Mouse (Mus musculus) kidney, postnatal 0 days (tissue): ENCODE measurements at regions not wholly inside any gene's neighbourhood (a gene's known extent, or its start where the extent isn't known, plus 50 kb on each side); places are given as distances from the start of the nearest gene placed in this dataset.

Experiments
- ATAC-seq: fragments of 200-750 bp; cut with Nextera tagmentation; replicated peaks from 2 replicates; pipeline ENCODE4 v1.8.0; 2017; ENCODE audit warnings: low read depth, moderate number of reproducible peaks, moderate TSS enrichment, moderate library complexity; ENCODE audit not compliant: low FRiP score
- DNase-seq: peaks from one replicate; pipeline ENCODE4 v3.0.0-alpha.2; 2016; ENCODE audit warnings: low spot score
- H3K27ac ChIP-seq: fragments of 300-500 bp; sonication (generic); 2 replicates; pipeline ENCODE4 v1.5.1; 2014; ENCODE audit warnings: mild to moderate bottlenecking
- H3K27me3 ChIP-seq: fragments of 300-500 bp; sonication (generic); 2 replicates; pipeline ENCODE4 v1.6.1; 2014; ENCODE audit warnings: low read length, mixed read lengths; ENCODE audit not compliant: insufficient read depth
- H3K36me3 ChIP-seq: fragments of 300-500 bp; sonication (generic); 2 replicates; pipeline ENCODE4 v1.6.1; 2014; ENCODE audit warnings: low read length, mixed read lengths; ENCODE audit not compliant: insufficient read depth
- H3K4me1 ChIP-seq: fragments of 300-500 bp; sonication (generic); replicated peaks from 2 replicates; pipeline ENCODE4 v1.6.1; 2014; ENCODE audit warnings: antibody characterized with exemption, low read length, mixed read lengths; ENCODE audit not compliant: insufficient read depth
- H3K4me2 ChIP-seq: fragments of 300-500 bp; sonication (generic); 2 replicates; pipeline ENCODE4 v1.6.1; 2014; ENCODE audit warnings: mild to moderate bottlenecking, low read length, moderate library complexity, mixed read lengths
- H3K4me3 ChIP-seq: fragments of 300-500 bp; sonication (generic); replicated peaks from 2 replicates; pipeline ENCODE4 v1.5.1; 2014; ENCODE audit warnings: low read depth, low read length
- H3K9ac ChIP-seq: fragments of 300-500 bp; sonication (generic); 2 replicates; pipeline ENCODE4 v1.6.1; 2014; ENCODE audit warnings: low read depth, low read length
- H3K9me3 ChIP-seq: fragments of 300-500 bp; sonication (generic); replicated peaks from 2 replicates; pipeline ENCODE4 v1.6.1; 2016; ENCODE audit warnings: low read length, inconsistent platforms, mixed read lengths
- CTCF ChIP-seq: IDR thresholded peaks from 2 replicates; pipeline ENCODE4 v1.5.1; 2016; ENCODE audit warnings: antibody characterized with exemption, low read depth, mild to moderate bottlenecking, moderate library complexity
- WGBS: fragments of 180-500 bp; shearing (Covaris S2); extraction: QIAGEN DNeasy Blood & Tissue Kit; methylation state at CpG from one replicate; pipeline ENCODE4 v1.1.7; 2014; 5-methylcytosine and 5-hydroxymethylcytosine counted together

- no peak overlapping the region for H3K4me2 ChIP-seq
- no peaks in the 10 kb centered on the region for H3K9me3 ChIP-seq
- no peak for DNase-seq
- no peak for ATAC-seq
- no peak overlapping the region for H3K4me3 ChIP-seq
- H3K27me3 ChIP-seq: no peaks in the 10 kb centered on the region
- no peak for TF ChIP-seq CTCF
- H3K36me3 ChIP-seq: no peaks in the 10 kb centered on the region
- H3K27ac ChIP-seq: no peak overlapping the region
- H3K4me1 ChIP-seq: no peaks in the 10 kb centered on the region
- WGBS: 87% methylated on average over 13 of the region's 13 CpGs
- H3K9ac ChIP-seq: no peak overlapping the region
Measured at GRCm38 (mm10) chr3:39712795-39713709, 818.0 kb upstream of the Intu start.

GRCm38 (mm10) chr3:39714056-39714592 lies 817.0 kb upstream of the Intu start:
- H3K4me1 ChIP-seq: no peaks in the 10 kb centered on the region
- TF ChIP-seq CTCF: no peak
- no peak overlapping the region for H3K4me3 ChIP-seq
- no peaks in the 10 kb centered on the region for H3K36me3 ChIP-seq
- no peak overlapping the region for H3K9ac ChIP-seq
- no peaks in the 10 kb centered on the region for H3K9me3 ChIP-seq
- 72% methylated on average over 5 of the region's 5 CpGs for WGBS
- DNase-seq (no peak), ATAC-seq (no peak)
- H3K27me3 ChIP-seq: no peaks in the 10 kb centered on the region
- H3K4me2 ChIP-seq: no peak overlapping the region
- no peak overlapping the region for H3K27ac ChIP-seq

GRCm38 (mm10) chr3:39718946-39719545 lies 812.0 kb upstream of the Intu start:
- DNase-seq (no peak), ATAC-seq (no peak)
- Histone ChIP-seq H3K27me3 (no peaks in the 10 kb centered on the region), H3K4me1 (no peaks in the 10 kb centered on the region), H3K27ac (no peak overlapping the region), H3K36me3 (no peaks in the 10 kb centered on the region), H3K9me3 (no peaks in the 10 kb centered on the region), H3K9ac (no peak overlapping the region), H3K4me3 (no peak overlapping the region), H3K4me2 (no peak overlapping the region)
- WGBS: 70% methylated on average over 11 of the region's 11 CpGs
- no peak for TF ChIP-seq CTCF

- Histone ChIP-seq H3K4me2 (no peak overlapping the region), H3K4me3 (no peak overlapping the region), H3K9me3 (no peaks in the 10 kb centered on the region), H3K27ac (no peak overlapping the region), H3K27me3 (no peaks in the 10 kb centered on the region), H3K36me3 (no peaks in the 10 kb centered on the region), H3K9ac (no peak overlapping the region), H3K4me1 (no peaks in the 10 kb centered on the region)
- TF ChIP-seq CTCF: no peak
- ATAC-seq (no peak), DNase-seq (no peak)
- 79% methylated on average over 3 of the region's 3 CpGs for WGBS
Measured at GRCm38 (mm10) chr3:39725755-39726154, 805.3 kb upstream of the Intu start.

GRCm38 (mm10) chr3:39736639-39737038 lies 794.4 kb upstream of the Intu start:
- Histone ChIP-seq H3K36me3 (no peaks in the 10 kb centered on the region), H3K9ac (no peak overlapping the region), H3K4me1 (no peaks in the 10 kb centered on the region), H3K27ac (no peak overlapping the region), H3K9me3 (no peaks in the 10 kb centered on the region), H3K4me3 (no peak overlapping the region), H3K27me3 (no peaks in the 10 kb centered on the region), H3K4me2 (no peak overlapping the region)
- DNase-seq (no peak), ATAC-seq (no peak)
- TF ChIP-seq CTCF: no peak
- 65% methylated on average over 1 of the region's 1 CpGs for WGBS

- WGBS: 81% methylated on average over 2 of the region's 2 CpGs
- no peaks in the 10 kb centered on the region for H3K27me3 ChIP-seq
- no peak overlapping the region for H3K9ac ChIP-seq
- no peaks in the 10 kb centered on the region for H3K4me1 ChIP-seq
- no peak overlapping the region for H3K4me3 ChIP-seq
- no peaks in the 10 kb centered on the region for H3K9me3 ChIP-seq
- H3K36me3 ChIP-seq: no peaks in the 10 kb centered on the region
- no peak for DNase-seq
- ATAC-seq: no peak
- no peak overlapping the region for H3K4me2 ChIP-seq
- TF ChIP-seq CTCF: no peak
- no peak overlapping the region for H3K27ac ChIP-seq
Measured at GRCm38 (mm10) chr3:39745947-39746346, 785.1 kb upstream of the Intu start.
